Mouse (Mus musculus): ENCODE data around the gene Lrrc58. TPM values are rescaled to one million over a fixed set of nuclear protein-coding genes. Genes with fewer than 3 reads are reported as not detected.

Gene Lrrc58
- polyA plus RNA-seq, 1 experiment from 2014 or later: 41.7 TPM

GRCm38 (mm10) chr16:37899357-37899756 is 31.2 kb downstream of the Lrrc58 start:
- WGBS: 37% methylated on average over 2 of the region's 2 CpGs
- H3K4me2 ChIP-seq (ENCODE audit: low read length): no peak overlapping the region
- no peak overlapping the region for H3K4me3 ChIP-seq (ENCODE audit: low read depth, low read length)
- H3K9me3 ChIP-seq (replicated peaks; ENCODE audit: control insufficient read depth, low read length, poor library complexity, severe bottlenecking): no peaks in the 10 kb centered on the region
- no peaks in the 10 kb centered on the region for H3K4me1 ChIP-seq (ENCODE audit: control insufficient read depth, insufficient read depth, low read length)
- no peak overlapping the region for H3K9ac ChIP-seq (ENCODE audit: low read depth, low read length)
- H3K27ac ChIP-seq (ENCODE audit: low read length): no peak overlapping the region
- no peaks in the 10 kb centered on the region for H3K27me3 ChIP-seq (ENCODE audit: control insufficient read depth, insufficient read depth, low read depth, low read length)
- ATAC-seq: no peak
- no peaks in the 10 kb centered on the region for H3K36me3 ChIP-seq (ENCODE audit: control insufficient read depth, insufficient read depth, low read length)

GRCm38 (mm10) chr16:37901318-37901717 is 33.1 kb downstream of the Lrrc58 start:
- no peak overlapping the region for H3K4me2 ChIP-seq (ENCODE audit: low read length)
- no peaks in the 10 kb centered on the region for H3K9me3 ChIP-seq (replicated peaks; ENCODE audit: control insufficient read depth, low read length, poor library complexity, severe bottlenecking)
- H3K27ac ChIP-seq (ENCODE audit: low read length): no peak overlapping the region
- H3K27me3 ChIP-seq (ENCODE audit: control insufficient read depth, insufficient read depth, low read depth, low read length): no peaks in the 10 kb centered on the region
- no peak overlapping the region for H3K9ac ChIP-seq (ENCODE audit: low read depth, low read length)
- 50% methylated on average over 11 of the region's 11 CpGs for WGBS
- ATAC-seq: no peak
- no peak overlapping the region for H3K4me3 ChIP-seq (ENCODE audit: low read depth, low read length)
- no peaks in the 10 kb centered on the region for H3K36me3 ChIP-seq (ENCODE audit: control insufficient read depth, insufficient read depth, low read length)
- H3K4me1 ChIP-seq (ENCODE audit: control insufficient read depth, insufficient read depth, low read length): no peaks in the 10 kb centered on the region

- no peak overlapping the region for H3K27ac ChIP-seq (ENCODE audit: low read length)
- H3K9ac ChIP-seq (ENCODE audit: low read depth, low read length): no peak overlapping the region
- no peak overlapping the region for H3K4me3 ChIP-seq (ENCODE audit: low read depth, low read length)
- H3K27me3 ChIP-seq (ENCODE audit: control insufficient read depth, insufficient read depth, low read depth, low read length): no peaks in the 10 kb centered on the region
- no peak overlapping the region for H3K4me2 ChIP-seq (ENCODE audit: low read length)
- WGBS: 89% methylated on average over 3 of the region's 3 CpGs
- no peak for ATAC-seq
- H3K9me3 ChIP-seq (replicated peaks; ENCODE audit: control insufficient read depth, low read length, poor library complexity, severe bottlenecking): no peaks in the 10 kb centered on the region
- no peaks in the 10 kb centered on the region for H3K4me1 ChIP-seq (ENCODE audit: control insufficient read depth, insufficient read depth, low read length)
- H3K36me3 ChIP-seq (ENCODE audit: control insufficient read depth, insufficient read depth, low read length): no peaks in the 10 kb centered on the region
These were observed 38.3 kb downstream of the Lrrc58 start for GRCm38 (mm10) chr16:37906456-37906855.

- Histone ChIP-seq H3K27ac (ENCODE audit: low read length) (no peak overlapping the region), H3K4me2 (ENCODE audit: low read length) (no peak overlapping the region), H3K9ac (ENCODE audit: low read depth, low read length) (no peak overlapping the region), H3K9me3 (replicated peaks; ENCODE audit: control insufficient read depth, low read length, poor library complexity, severe bottlenecking) (no peaks in the 10 kb centered on the region), H3K4me1 (ENCODE audit: control insufficient read depth, insufficient read depth, low read length) (no peaks in the 10 kb centered on the region), H3K27me3 (ENCODE audit: control insufficient read depth, insufficient read depth, low read depth, low read length) (no peaks in the 10 kb centered on the region), H3K4me3 (ENCODE audit: low read depth, low read length) (no peak overlapping the region), H3K36me3 (ENCODE audit: control insufficient read depth, insufficient read depth, low read length) (no peaks in the 10 kb centered on the region)
- 77% methylated on average over 1 of the region's 1 CpGs for WGBS
- no peak for ATAC-seq
These were observed 42.9 kb downstream of the Lrrc58 start for GRCm38 (mm10) chr16:37911086-37911485.

- H3K27ac ChIP-seq (ENCODE audit: low read length): no peak within 1 kb of the TSS
- H3K27me3 ChIP-seq (ENCODE audit: control insufficient read depth, insufficient read depth, low read depth, low read length): no peaks in the 10 kb centered on the region
- H3K4me3 ChIP-seq (ENCODE audit: low read depth, low read length): peak within 1 kb of the TSS; percentile 70
- H3K4me2 ChIP-seq (ENCODE audit: low read length): peak within 1 kb of the TSS; percentile 92
- H3K36me3 ChIP-seq (ENCODE audit: control insufficient read depth, insufficient read depth, low read length): no peaks in the 10 kb centered on the region
- no peaks in the 10 kb centered on the region for H3K9me3 ChIP-seq (replicated peaks; ENCODE audit: control insufficient read depth, low read length, poor library complexity, severe bottlenecking)
- H3K4me1 ChIP-seq (ENCODE audit: control insufficient read depth, insufficient read depth, low read length): peaks cover 12% of the 10 kb centered on the region
- H3K9ac ChIP-seq (ENCODE audit: low read depth, low read length): peak within 1 kb of the TSS; percentile 80
- ATAC-seq: peak; percentile 83
- WGBS: 1% methylated on average over 48 of the region's 53 CpGs
These were observed 48.1 kb downstream of the Lrrc58 start, which contains the start of gene Gpr156 for GRCm38 (mm10) chr16:37916138-37916817. Gpr156 (plus strand) TSS chr16:37916496.

- Histone ChIP-seq H3K9ac (ENCODE audit: low read depth, low read length) (no peak overlapping the region), H3K9me3 (replicated peaks; ENCODE audit: control insufficient read depth, low read length, poor library complexity, severe bottlenecking) (no peaks in the 10 kb centered on the region), H3K4me2 (ENCODE audit: low read length) (peak overlapping the region; percentile 92), H3K27ac (ENCODE audit: low read length) (no peak overlapping the region), H3K4me1 (ENCODE audit: control insufficient read depth, insufficient read depth, low read length) (peaks cover 12% of the 10 kb centered on the region), H3K36me3 (ENCODE audit: control insufficient read depth, insufficient read depth, low read length) (no peaks in the 10 kb centered on the region), H3K27me3 (ENCODE audit: control insufficient read depth, insufficient read depth, low read depth, low read length) (no peaks in the 10 kb centered on the region), H3K4me3 (ENCODE audit: low read depth, low read length) (peak overlapping the region; percentile 70)
- 14% methylated on average over 7 of the region's 7 CpGs for WGBS
- ATAC-seq: no peak
These were observed 48.6 kb downstream of the Lrrc58 start for GRCm38 (mm10) chr16:37916818-37917201.

- H3K9me3 ChIP-seq (replicated peaks; ENCODE audit: control insufficient read depth, low read length, poor library complexity, severe bottlenecking): no peaks in the 10 kb centered on the region
- no peak overlapping the region for H3K27ac ChIP-seq (ENCODE audit: low read length)
- peaks cover 12% of the 10 kb centered on the region for H3K4me1 ChIP-seq (ENCODE audit: control insufficient read depth, insufficient read depth, low read length)
- WGBS: 89% methylated on average over 6 of the region's 6 CpGs
- H3K4me3 ChIP-seq (ENCODE audit: low read depth, low read length): no peak overlapping the region
- no peak for ATAC-seq
- H3K27me3 ChIP-seq (ENCODE audit: control insufficient read depth, insufficient read depth, low read depth, low read length): no peaks in the 10 kb centered on the region
- H3K9ac ChIP-seq (ENCODE audit: low read depth, low read length): no peak overlapping the region
- no peaks in the 10 kb centered on the region for H3K36me3 ChIP-seq (ENCODE audit: control insufficient read depth, insufficient read depth, low read length)
- H3K4me2 ChIP-seq (ENCODE audit: low read length): no peak overlapping the region
These were observed 50.8 kb downstream of the Lrrc58 start for GRCm38 (mm10) chr16:37919000-37919399.

- Histone ChIP-seq H3K27me3 (ENCODE audit: control insufficient read depth, insufficient read depth, low read depth, low read length) (no peaks in the 10 kb centered on the region), H3K27ac (ENCODE audit: low read length) (peak overlapping the region; percentile 67; the same call in 1 of the 2 replicates), H3K9me3 (replicated peaks; ENCODE audit: control insufficient read depth, low read length, poor library complexity, severe bottlenecking) (no peaks in the 10 kb centered on the region), H3K4me1 (ENCODE audit: control insufficient read depth, insufficient read depth, low read length) (peaks cover 15% of the 10 kb centered on the region), H3K9ac (ENCODE audit: low read depth, low read length) (no peak overlapping the region), H3K4me2 (ENCODE audit: low read length) (no peak overlapping the region), H3K36me3 (ENCODE audit: control insufficient read depth, insufficient read depth, low read length) (no peaks in the 10 kb centered on the region), H3K4me3 (ENCODE audit: low read depth, low read length) (no peak overlapping the region)
- WGBS: 22% methylated on average over 8 of the region's 8 CpGs
- peak; percentile 83 for ATAC-seq
These were observed 52.7 kb downstream of the Lrrc58 start for GRCm38 (mm10) chr16:37920842-37921409.

- Histone ChIP-seq H3K27me3 (ENCODE audit: control insufficient read depth, insufficient read depth, low read depth, low read length) (no peaks in the 10 kb centered on the region), H3K4me1 (ENCODE audit: control insufficient read depth, insufficient read depth, low read length) (peaks cover 24% of the 10 kb centered on the region), H3K4me3 (ENCODE audit: low read depth, low read length) (no peak overlapping the region), H3K4me2 (ENCODE audit: low read length) (peak overlapping the region; percentile 27; the same call in 1 of the 2 replicates), H3K9me3 (replicated peaks; ENCODE audit: control insufficient read depth, low read length, poor library complexity, severe bottlenecking) (no peaks in the 10 kb centered on the region), H3K36me3 (ENCODE audit: control insufficient read depth, insufficient read depth, low read length) (no peaks in the 10 kb centered on the region), H3K27ac (ENCODE audit: low read length) (peak overlapping the region; percentile 47; the same call in 1 of the 2 replicates), H3K9ac (ENCODE audit: low read depth, low read length) (0 out of 2 replicates have a peak overlapping the region, but pooled peaks have one; percentile 38)
- ATAC-seq: peak; percentile 73; the same call in 1 of the 2 replicates
- WGBS: 7% methylated on average over 7 of the region's 7 CpGs
These were observed 57.9 kb downstream of the Lrrc58 start for GRCm38 (mm10) chr16:37926087-37926486.

All from midbrain, embryonic 16.5 days (tissue).